In genomic region chr15:80092599-80092998, GRCm38 (mm10) we compare ENCODE assay signal across 8 mouse cellular contexts. TPM values are rescaled to one million over a fixed set of nuclear protein-coding genes. Genes with fewer than 3 reads are reported as not detected.
DNase-seq lines count a peak whose midpoint lies in the region; ATAC-seq lines count a peak whose summit lies in the region.

No protein-coding gene starts in this region.

- H3K4me2 ChIP-seq in intestine, embryonic 15.5 days (replicated peaks), result peak overlapping the region; percentile 79
- peak overlapping the region; percentile 85 for H3K4me2 ChIP-seq in stomach, embryonic 15.5 days

- DNase-seq in right cerebral cortex, adult 2 months (ENCODE audit: low spot score in 2 of 2), result peak; percentile 56 to 68
- no peak for DNase-seq in right cerebral cortex, postnatal 10 days (ENCODE audit: low spot score in 2 of 2)
- DNase-seq in cerebellum, postnatal 10 days, result peak; percentile 84 to 87
- no peak for DNase-seq in heart, adult 9 months (ENCODE audit: low spot score in 2 of 2)
- DNase-seq in heart, postnatal 25 days (ENCODE audit: low spot score), result no peak
- DNase-seq in B cell, adult 2 months, result no peak

- WGBS in intestine, embryonic 15.5 days, result 20% methylated on average over 8 of the region's 8 CpGs
- 31% methylated on average over 8 of the region's 8 CpGs for WGBS in stomach, embryonic 15.5 days

- H3K36me3 ChIP-seq in intestine, embryonic 15.5 days, result no peaks in the 10 kb centered on the region
- no peaks in the 10 kb centered on the region for H3K36me3 ChIP-seq in stomach, embryonic 15.5 days

- intact Hi-C loops in heart, postnatal 25 days (cut with DNase I), result loop anchor here (5.0 kb wide), 1 partner anchor 130 kb away; no protein-coding TSS in a partner anchor

- no peak for ATAC-seq in intestine, embryonic 15.5 days
- ATAC-seq in stomach, embryonic 15.5 days (ENCODE audit: insufficient read depth, low FRiP score, low read depth), result no peak

- H3K9ac ChIP-seq in intestine, embryonic 15.5 days, result 0 out of 2 replicates have a peak overlapping the region, but pooled peaks have one; percentile 69
- H3K9ac ChIP-seq in stomach, embryonic 15.5 days, result 0 out of 2 replicates have a peak overlapping the region, but pooled peaks have one; percentile 4

- H3K27me3 ChIP-seq in intestine, embryonic 15.5 days (replicated peaks), result peaks cover 25% of the 10 kb centered on the region
- H3K27me3 ChIP-seq in stomach, embryonic 15.5 days (replicated peaks), result peaks cover 10% of the 10 kb centered on the region; the same call in 1 of the 2 replicates

- no peaks in the 10 kb centered on the region for H3K9me3 ChIP-seq in intestine, embryonic 15.5 days
- H3K9me3 ChIP-seq in stomach, embryonic 15.5 days, result no peaks in the 10 kb centered on the region

- H3K4me1 ChIP-seq in intestine, embryonic 15.5 days (replicated peaks), result peaks cover 29% of the 10 kb centered on the region
- H3K4me1 ChIP-seq in stomach, embryonic 15.5 days, result peaks cover 13% of the 10 kb centered on the region

- no peak overlapping the region for H3K27ac ChIP-seq in intestine, embryonic 15.5 days
- no peak overlapping the region for H3K27ac ChIP-seq in stomach, embryonic 15.5 days

- H3K4me3 ChIP-seq in intestine, embryonic 15.5 days (replicated peaks), result 0 out of 2 replicates have a peak overlapping the region, but pooled peaks have one; percentile 69
- H3K4me3 ChIP-seq in stomach, embryonic 15.5 days (replicated peaks), result peak overlapping the region; percentile 62

RNA-seq across cellular contexts. Expression of gene Rpl3, which starts 0.9 kb away (rescaled TPM):
- polyA plus RNA-seq in intestine, embryonic 15.5 days (2015; fragmentation: Nextera tagmentation; extraction: Ambion mirVana), result 1,109 and 1,134 TPM in 2 replicates
- 883 and 1,069 TPM in 2 replicates for polyA plus RNA-seq in stomach, embryonic 15.5 days (2015; fragmentation: Nextera tagmentation; extraction: Ambion mirVana)
- total RNA-seq in heart, postnatal 25 days (2021), result 100 to 1,000 TPM; 154 to 183 TPM

RNA-seq across cellular contexts. Expression of gene Syngr1, which starts 1.5 kb away (rescaled TPM):
- polyA plus RNA-seq in intestine, embryonic 15.5 days (2015; fragmentation: Nextera tagmentation; extraction: Ambion mirVana), result 18.2 and 18.7 TPM in 2 replicates
- 32.8 and 34.7 TPM in 2 replicates for polyA plus RNA-seq in stomach, embryonic 15.5 days (2015; fragmentation: Nextera tagmentation; extraction: Ambion mirVana)
- total RNA-seq in heart, postnatal 25 days (2021), result 10 to 100 TPM; 77.5 to 92.2 TPM

RNA-seq across cellular contexts. Expression of gene Tab1, which starts 40.3 kb away (rescaled TPM):
- 28.5 and 29.0 TPM in 2 replicates for polyA plus RNA-seq in intestine, embryonic 15.5 days (2015; fragmentation: Nextera tagmentation; extraction: Ambion mirVana)
- polyA plus RNA-seq in stomach, embryonic 15.5 days (2015; fragmentation: Nextera tagmentation; extraction: Ambion mirVana), result 29.5 and 33.2 TPM in 2 replicates
- total RNA-seq in heart, postnatal 25 days (2021), result 10 to 100 TPM; 23.7 to 26.5 TPM

Comparison
In these comparisons a context has a peak if more than half of its experiments do, and no peak if none do; other contexts are left out.
1. DNase-seq: peak in right cerebral cortex, adult 2 months (2 of 2) and cerebellum, postnatal 10 days (2 of 2); none in right cerebral cortex, postnatal 10 days (0 of 2), heart, adult 9 months (0 of 2), heart, postnatal 25 days (single experiment) and B cell, adult 2 months (0 of 2).